Mouse (Mus musculus): ENCODE measurements around the gene Rfc4. TPM values are rescaled to one million over a fixed set of nuclear protein-coding genes. Genes with fewer than 3 reads are reported as not detected.

Gene Rfc4
- polyA plus RNA-seq, 1 experiment from 2014 or later: 77.3 TPM

DNA sequence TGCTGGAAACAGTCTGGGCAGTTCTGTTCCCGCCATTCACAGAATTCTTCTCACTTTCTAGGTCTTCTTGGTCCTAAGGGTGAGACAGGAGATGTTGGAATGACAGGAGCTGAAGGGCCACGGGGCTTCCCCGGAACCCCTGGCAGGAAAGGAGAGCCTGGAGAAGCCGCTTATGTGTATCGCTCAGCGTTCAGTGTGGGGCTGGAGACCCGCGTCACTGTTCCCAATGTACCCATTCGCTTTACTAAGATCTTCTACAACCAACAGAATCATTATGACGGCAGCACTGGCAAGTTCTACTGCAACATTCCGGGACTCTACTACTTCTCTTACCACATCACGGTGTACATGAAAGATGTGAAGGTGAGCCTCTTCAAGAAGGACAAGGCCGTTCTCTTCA is 29.5 kb upstream of the Rfc4 start:
- no peaks in the 10 kb centered on the region for H3K9me3 ChIP-seq (replicated peaks; ENCODE audit: low read length)
- H3K9ac ChIP-seq (ENCODE audit: low read depth, low read length): no peak overlapping the region
- no peaks in the 10 kb centered on the region for H3K4me1 ChIP-seq (replicated peaks; ENCODE audit: insufficient read depth, low read length)
- DNase-seq (ENCODE audit: low spot score): no peak
- no peak for TF ChIP-seq CTCF (IDR thresholded peaks at IDR 0.05; ENCODE audit: low read depth)
- no peak overlapping the region for H3K27ac ChIP-seq
- H3K27me3 ChIP-seq (ENCODE audit: insufficient read depth, low read length): no peaks in the 10 kb centered on the region
- H3K4me2 ChIP-seq (ENCODE audit: low read length): no peak overlapping the region
- 91% methylated on average over 13 of the region's 13 CpGs for WGBS
- H3K36me3 ChIP-seq (ENCODE audit: insufficient read depth, low read length): no peaks in the 10 kb centered on the region
- H3K4me3 ChIP-seq (replicated peaks; ENCODE audit: low read depth, low read length): no peak overlapping the region
- ATAC-seq (replicated peaks; ENCODE audit: low FRiP score, low read depth): no peak

DNA sequence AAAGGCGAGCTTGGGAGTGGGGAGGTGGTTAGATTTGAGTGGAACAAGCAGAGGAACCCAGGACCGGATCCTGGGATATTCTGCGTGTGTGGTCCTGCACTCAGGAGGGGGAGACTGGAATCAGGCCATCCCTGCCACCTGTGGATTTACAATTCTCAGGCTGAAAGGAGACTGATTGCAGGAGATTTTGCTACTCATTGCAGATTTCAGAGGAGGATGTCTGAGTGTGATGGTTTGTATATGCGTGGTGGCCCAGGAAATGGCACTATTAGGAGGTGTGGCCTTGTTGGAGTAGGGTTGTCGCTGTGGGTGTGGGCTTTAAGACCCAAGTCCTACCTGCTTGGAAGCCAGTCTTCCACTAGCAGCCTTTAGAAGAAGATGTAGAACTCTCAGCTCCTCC is 26.7 kb upstream of the Rfc4 start:
- H3K36me3 ChIP-seq (ENCODE audit: insufficient read depth, low read length): no peaks in the 10 kb centered on the region
- TF ChIP-seq CTCF (IDR thresholded peaks at IDR 0.05; ENCODE audit: low read depth): no peak
- no peak overlapping the region for H3K4me2 ChIP-seq (ENCODE audit: low read length)
- no peak overlapping the region for H3K4me3 ChIP-seq (replicated peaks; ENCODE audit: low read depth, low read length)
- no peaks in the 10 kb centered on the region for H3K4me1 ChIP-seq (replicated peaks; ENCODE audit: insufficient read depth, low read length)
- H3K9me3 ChIP-seq (replicated peaks; ENCODE audit: low read length): no peaks in the 10 kb centered on the region
- no peak for ATAC-seq (replicated peaks; ENCODE audit: low FRiP score, low read depth)
- no peak overlapping the region for H3K27ac ChIP-seq
- no peak overlapping the region for H3K9ac ChIP-seq (ENCODE audit: low read depth, low read length)
- no peak for DNase-seq (ENCODE audit: low spot score)
- WGBS: 70% methylated on average over 5 of the region's 5 CpGs
- H3K27me3 ChIP-seq (ENCODE audit: insufficient read depth, low read length): no peaks in the 10 kb centered on the region

DNA sequence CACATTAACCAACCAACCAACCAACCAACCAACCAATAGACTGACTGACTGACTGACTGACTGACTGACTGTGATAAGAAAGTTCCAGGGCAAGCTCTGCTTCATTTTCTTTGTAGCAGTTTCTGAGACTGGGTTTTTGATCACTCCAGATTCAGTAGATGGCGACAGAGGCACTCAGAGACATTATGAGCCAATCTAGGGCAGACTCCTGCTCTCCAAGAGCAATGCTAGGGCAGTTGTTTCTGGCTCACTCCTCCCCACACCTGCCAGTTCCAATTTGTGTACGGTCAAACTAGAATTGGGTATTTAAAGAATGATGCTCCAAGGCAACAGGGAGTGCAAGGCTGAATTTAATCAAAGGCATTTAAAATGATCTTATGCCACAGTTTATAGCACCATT is 23.9 kb upstream of the Rfc4 start:
- no peak overlapping the region for H3K9ac ChIP-seq (ENCODE audit: low read depth, low read length)

DNA sequence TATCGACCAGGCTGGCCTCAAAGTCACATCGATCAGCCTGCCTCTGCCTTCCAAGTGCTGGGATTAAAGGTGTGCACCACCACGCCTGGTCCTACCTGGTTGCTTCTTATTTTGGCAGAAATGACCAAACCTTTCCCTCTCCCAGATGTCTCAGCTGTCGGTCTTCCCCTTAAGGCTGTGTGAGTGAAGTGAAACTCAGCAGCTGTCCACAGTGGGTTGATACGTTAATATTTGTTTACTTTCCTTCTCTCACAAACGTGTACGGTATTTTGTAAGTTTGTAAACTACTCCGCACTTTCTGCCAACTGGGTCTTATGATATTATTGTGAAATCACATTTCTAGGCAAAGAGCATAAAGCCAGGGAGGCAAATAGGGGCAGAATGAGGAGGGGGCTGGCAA is 21.9 kb upstream of the Rfc4 start:
- no peak for TF ChIP-seq CTCF (IDR thresholded peaks at IDR 0.05; ENCODE audit: low read depth)
- WGBS: 77% methylated on average over 8 of the region's 8 CpGs
- H3K9ac ChIP-seq (ENCODE audit: low read depth, low read length): no peak overlapping the region
- no peak overlapping the region for H3K4me2 ChIP-seq (ENCODE audit: low read length)
- no peak for ATAC-seq (replicated peaks; ENCODE audit: low FRiP score, low read depth)
- H3K27ac ChIP-seq: no peak overlapping the region
- no peak for DNase-seq (ENCODE audit: low spot score)
- H3K36me3 ChIP-seq (ENCODE audit: insufficient read depth, low read length): no peaks in the 10 kb centered on the region
- no peaks in the 10 kb centered on the region for H3K4me1 ChIP-seq (replicated peaks; ENCODE audit: insufficient read depth, low read length)
- no peaks in the 10 kb centered on the region for H3K9me3 ChIP-seq (replicated peaks; ENCODE audit: low read length)
- H3K4me3 ChIP-seq (replicated peaks; ENCODE audit: low read depth, low read length): no peak overlapping the region
- H3K27me3 ChIP-seq (ENCODE audit: insufficient read depth, low read length): no peaks in the 10 kb centered on the region

More for the DNA sequence above, 23.9 kb upstream of the Rfc4 start:
- Histone ChIP-seq H3K27ac (no peak overlapping the region), H3K4me1 (replicated peaks; ENCODE audit: insufficient read depth, low read length) (no peaks in the 10 kb centered on the region), H3K9me3 (replicated peaks; ENCODE audit: low read length) (no peaks in the 10 kb centered on the region), H3K4me2 (ENCODE audit: low read length) (no peak overlapping the region), H3K27me3 (ENCODE audit: insufficient read depth, low read length) (no peaks in the 10 kb centered on the region), H3K36me3 (ENCODE audit: insufficient read depth, low read length) (no peaks in the 10 kb centered on the region), H3K4me3 (replicated peaks; ENCODE audit: low read depth, low read length) (no peak overlapping the region)
- ATAC-seq (replicated peaks; ENCODE audit: low FRiP score, low read depth): no peak; the same call in 1 of the 2 replicates
- peak; percentile 68 for DNase-seq (ENCODE audit: low spot score)
- TF ChIP-seq CTCF (IDR thresholded peaks at IDR 0.05; ENCODE audit: low read depth): peak; percentile 77
- 7% methylated on average over 2 of the region's 2 CpGs for WGBS

DNA sequence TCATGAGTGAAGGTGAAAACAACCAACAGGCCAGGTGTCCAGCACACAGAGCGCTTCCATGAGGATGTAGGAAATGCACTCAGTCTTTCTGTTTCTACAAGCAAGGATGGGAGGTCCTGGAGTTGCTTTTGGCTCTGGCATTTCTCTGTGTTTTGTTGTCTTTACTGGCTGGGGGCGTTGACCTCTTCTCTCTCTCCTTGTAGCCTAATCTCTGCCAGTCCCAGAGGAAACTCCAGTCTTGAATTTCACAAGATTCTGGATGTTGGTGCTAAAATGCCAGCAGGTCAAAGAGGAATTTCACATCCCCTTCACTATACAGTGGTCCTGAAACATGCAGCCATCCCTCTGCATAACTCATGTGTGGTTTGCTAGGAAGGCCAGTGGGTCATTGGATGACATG is 21.4 kb upstream of the Rfc4 start:
- WGBS: 31% methylated on average over 2 of the region's 2 CpGs
- no peak for DNase-seq (ENCODE audit: low spot score)
- Histone ChIP-seq H3K27ac (no peak overlapping the region), H3K9me3 (replicated peaks; ENCODE audit: low read length) (no peaks in the 10 kb centered on the region), H3K4me1 (replicated peaks; ENCODE audit: insufficient read depth, low read length) (no peaks in the 10 kb centered on the region), H3K4me2 (ENCODE audit: low read length) (no peak overlapping the region), H3K9ac (ENCODE audit: low read depth, low read length) (no peak overlapping the region), H3K4me3 (replicated peaks; ENCODE audit: low read depth, low read length) (no peak overlapping the region), H3K36me3 (ENCODE audit: insufficient read depth, low read length) (no peaks in the 10 kb centered on the region), H3K27me3 (ENCODE audit: insufficient read depth, low read length) (no peaks in the 10 kb centered on the region)
- no peak for TF ChIP-seq CTCF (IDR thresholded peaks at IDR 0.05; ENCODE audit: low read depth)
- ATAC-seq (replicated peaks; ENCODE audit: low FRiP score, low read depth): no peak

DNA sequence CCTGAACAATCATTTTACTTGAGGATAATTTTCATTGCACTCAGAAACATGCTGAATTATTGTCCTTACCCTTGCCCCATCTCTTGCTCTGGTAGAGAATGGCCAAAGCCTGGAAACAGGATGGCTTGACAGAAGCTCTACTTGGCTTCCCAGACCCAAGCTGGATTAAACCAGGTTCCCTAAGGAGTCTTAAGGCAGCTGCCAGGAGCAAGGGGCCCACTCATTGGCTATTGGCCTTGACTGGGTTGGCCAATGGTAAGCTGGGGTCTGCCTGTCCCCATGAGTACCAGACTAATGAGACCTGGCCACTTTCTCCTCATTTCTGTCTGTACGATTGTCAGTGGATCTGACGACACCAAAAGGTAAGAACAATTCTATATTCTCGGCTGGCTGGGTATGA is 18.7 kb upstream of the Rfc4 start, which contains the start of gene Adipoq:
TSS of gene Adipoq (plus strand) at position 257 of the 400 bp plus-strand sequence.
- Histone ChIP-seq H3K9ac (ENCODE audit: low read depth, low read length) (no peak within 1 kb of the TSS), H3K4me1 (replicated peaks; ENCODE audit: insufficient read depth, low read length) (no peaks in the 10 kb centered on the region), H3K4me2 (ENCODE audit: low read length) (no peak within 1 kb of the TSS), H3K36me3 (ENCODE audit: insufficient read depth, low read length) (no peaks in the 10 kb centered on the region), H3K27ac (no peak within 1 kb of the TSS), H3K27me3 (ENCODE audit: insufficient read depth, low read length) (no peaks in the 10 kb centered on the region), H3K9me3 (replicated peaks; ENCODE audit: low read length) (no peaks in the 10 kb centered on the region), H3K4me3 (replicated peaks; ENCODE audit: low read depth, low read length) (no peak within 1 kb of the TSS)
- no peak for ATAC-seq (replicated peaks; ENCODE audit: low FRiP score, low read depth)
- no peak for TF ChIP-seq CTCF (IDR thresholded peaks at IDR 0.05; ENCODE audit: low read depth)
- WGBS: 86% methylated on average over 3 of the region's 3 CpGs
- DNase-seq (ENCODE audit: low spot score): no peak

DNA sequence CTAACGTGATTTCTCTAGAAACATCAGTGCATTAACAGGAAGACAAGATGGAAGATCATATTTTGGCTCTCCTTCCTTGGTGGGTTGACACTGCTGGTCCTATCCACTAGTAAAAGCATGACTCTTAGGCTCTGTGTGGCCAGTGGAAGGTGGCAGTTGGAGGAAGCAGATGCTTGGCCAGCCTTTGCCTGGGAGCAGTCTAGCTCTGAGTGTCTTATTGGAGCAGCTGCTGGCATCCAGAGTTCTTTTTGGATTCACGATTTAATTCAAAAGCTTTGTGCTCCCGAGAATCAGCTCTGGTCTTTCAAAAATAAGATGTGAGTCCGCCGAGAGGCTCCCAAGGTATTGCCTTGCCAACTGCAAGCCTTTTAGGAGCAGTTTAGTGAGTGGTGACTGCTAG is 17.7 kb upstream of the Rfc4 start:
- Histone ChIP-seq H3K27me3 (ENCODE audit: insufficient read depth, low read length) (no peaks in the 10 kb centered on the region), H3K27ac (no peak overlapping the region), H3K4me1 (replicated peaks; ENCODE audit: insufficient read depth, low read length) (no peaks in the 10 kb centered on the region), H3K4me2 (ENCODE audit: low read length) (no peak overlapping the region), H3K36me3 (ENCODE audit: insufficient read depth, low read length) (no peaks in the 10 kb centered on the region), H3K4me3 (replicated peaks; ENCODE audit: low read depth, low read length) (no peak overlapping the region), H3K9me3 (replicated peaks; ENCODE audit: low read length) (no peaks in the 10 kb centered on the region), H3K9ac (ENCODE audit: low read depth, low read length) (no peak overlapping the region)
- 76% methylated on average over 5 of the region's 5 CpGs for WGBS
- DNase-seq (ENCODE audit: low spot score) (no peak), ATAC-seq (replicated peaks; ENCODE audit: low FRiP score, low read depth) (no peak)
- TF ChIP-seq CTCF (IDR thresholded peaks at IDR 0.05; ENCODE audit: low read depth): no peak

Measured in kidney, postnatal 0 days (tissue).